Mouse (Mus musculus): Measurements from ENCODE around the gene Gm11027.

DNA sequence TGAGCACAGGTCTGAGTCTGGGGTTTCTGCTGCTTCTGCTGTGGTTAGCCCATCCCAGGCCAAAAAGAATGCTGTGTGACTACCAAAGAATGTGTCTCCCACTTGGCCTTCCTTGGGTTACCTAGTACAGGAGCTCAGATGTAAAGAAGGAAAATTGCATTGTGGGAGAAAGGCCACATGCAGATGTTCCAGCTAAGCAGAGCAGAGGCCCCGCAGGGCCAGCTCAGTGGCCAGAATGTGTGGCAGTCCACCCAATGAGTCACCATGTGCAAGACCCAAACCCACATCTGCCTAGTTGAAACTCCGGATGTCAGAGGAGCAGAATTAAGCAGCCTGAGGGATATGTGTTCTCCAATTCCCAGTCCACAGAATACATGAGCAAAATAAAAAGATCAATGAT is 16.9 kb upstream of the Gm11027 start:
- no peak for TF ChIP-seq CTCF (IDR thresholded peaks at IDR 0.05; ENCODE audit: control insufficient read depth, insufficient read depth, low read length)
- no peak for TF ChIP-seq POLR2A (IDR thresholded peaks at IDR 0.05; ENCODE audit: borderline replicate concordance, control insufficient read depth, low read depth, low read length)

Data from bone marrow, adult 2 months (tissue).